Comparison of ENCODE assay signal across 23 mouse cellular contexts in the genomic region with DNA sequence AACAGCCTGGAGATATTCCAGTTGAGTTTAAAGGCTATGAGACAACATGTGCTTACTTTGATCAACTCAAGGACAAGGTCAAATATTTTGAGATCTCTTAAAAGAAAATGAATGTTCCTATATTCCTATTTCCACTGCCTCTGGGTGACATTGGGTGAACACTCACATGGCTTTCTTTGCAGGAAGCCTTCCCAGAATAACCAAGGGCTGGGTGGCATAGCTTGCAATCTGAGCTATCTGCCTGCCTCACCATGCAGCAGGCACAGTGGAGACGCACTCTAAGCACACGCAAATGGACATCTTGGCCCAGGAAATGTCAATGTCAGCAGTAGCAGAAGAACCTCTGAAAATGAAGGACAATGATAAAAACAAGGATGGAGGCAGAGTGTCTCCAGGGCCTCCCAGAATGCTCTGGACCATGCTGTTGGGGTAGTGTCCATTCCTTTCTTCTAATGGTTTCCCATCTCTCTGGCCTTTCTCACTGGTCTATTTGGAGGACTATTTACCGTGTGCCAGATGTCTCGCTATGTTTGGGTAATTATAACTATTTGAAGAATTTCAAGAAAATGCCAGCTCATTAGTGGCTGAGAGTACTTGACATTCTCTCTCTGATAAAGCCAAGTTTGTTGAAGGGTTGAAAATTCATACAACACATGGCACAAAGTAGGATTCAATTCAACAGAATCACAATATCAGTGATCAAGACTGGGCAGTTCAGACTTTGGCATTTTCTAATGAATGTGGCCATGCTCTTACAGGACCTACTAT.
DNase-seq lines count a peak whose midpoint lies in the region; ATAC-seq and TF ChIP-seq lines count a peak whose summit lies in the region.
"Had no signal": no experiment of that assay in that cellular context is flagged by ENCODE, and none has a peak within 500 bp of the region (broad histone marks: within the 10 kb centered on the region; RNA-seq: fewer than 3 reads in every experiment).

No protein-coding gene starts in this region.

- 72% methylated on average over 4 of the region's 4 CpGs for WGBS in heart, embryonic 12.5 days

- TF ChIP-seq CTCF in testis, adult 2 months (IDR thresholded peaks at IDR 0.05; ENCODE audit: control insufficient read depth, insufficient read depth, insufficient replicate concordance, low read depth, low read length): no peak

- H3K9me3 ChIP-seq in heart, embryonic 12.5 days (replicated peaks): no peaks in the 10 kb centered on the region
- H3K9me3 ChIP-seq: embryonic facial prominence, embryonic 12.5 days; embryonic facial prominence, embryonic 15.5 days; G1E; heart, embryonic 10.5 days; hindbrain, embryonic 12.5 days; hindbrain, embryonic 15.5 days had no signal

- no peak overlapping the region for H3K27ac ChIP-seq in heart, embryonic 12.5 days (ENCODE audit: poor library complexity, severe bottlenecking)
- no peak overlapping the region for H3K27ac ChIP-seq in testis, adult 2 months (ENCODE audit: control insufficient read depth, insufficient read depth, low read depth, low read length)
- H3K27ac ChIP-seq: embryonic facial prominence, embryonic 12.5 days; embryonic facial prominence, embryonic 15.5 days; heart, adult 2 months; heart, embryonic 10.5 days; hindbrain, embryonic 12.5 days; hindbrain, embryonic 15.5 days had no signal

- no peak for TF ChIP-seq POLR2A in testis, adult 2 months (IDR thresholded peaks at IDR 0.05; ENCODE audit: control insufficient read depth, low read depth, low read length)

- no peak overlapping the region for H3K9ac ChIP-seq in heart, embryonic 12.5 days
- H3K9ac ChIP-seq: embryonic facial prominence, embryonic 12.5 days; embryonic facial prominence, embryonic 15.5 days; forebrain, postnatal 0 days; hindbrain, embryonic 12.5 days; hindbrain, embryonic 15.5 days had no signal

- no peak overlapping the region for H3K4me2 ChIP-seq in heart, embryonic 12.5 days
- H3K4me2 ChIP-seq: embryonic facial prominence, embryonic 12.5 days; embryonic facial prominence, embryonic 15.5 days; hindbrain, embryonic 12.5 days; hindbrain, embryonic 15.5 days had no signal

- no peaks in the 10 kb centered on the region for H3K27me3 ChIP-seq in heart, embryonic 12.5 days (replicated peaks)
- no peaks in the 10 kb centered on the region for H3K27me3 ChIP-seq in testis, adult 2 months (ENCODE audit: control insufficient read depth, insufficient read depth, low read length)
- H3K27me3 ChIP-seq: embryonic facial prominence, embryonic 12.5 days; embryonic facial prominence, embryonic 15.5 days; hindbrain, embryonic 12.5 days; hindbrain, embryonic 15.5 days had no signal

- ATAC-seq in heart, embryonic 12.5 days (ENCODE audit: insufficient number of reproducible peaks, low FRiP score): no peak
- ATAC-seq: forebrain, embryonic 14.5 days; forebrain, postnatal 0 days; intestine, postnatal 0 days had no signal

- peak; percentile 42 for DNase-seq in adrenal gland, adult 2 months
- DNase-seq in adrenal gland, postnatal 25 days: no peak
- DNase-seq in heart, adult 11 months: peak; percentile 33
- no peak for DNase-seq in testis, postnatal 14 days (ENCODE audit: low spot score)
- no peak for DNase-seq in frontal cortex, postnatal 14 days (ENCODE audit: low spot score in 2 of 2)
- DNase-seq: B cell, adult 2 months; cerebellum, adult 11 months; cerebellum, adult 2 months; cerebellum, adult 9-11 months; cerebellum, postnatal 25 days; forebrain, postnatal 0 days; gastrocnemius, postnatal 25 days; heart, adult 2 months had no signal

- no peak overlapping the region for H3K4me3 ChIP-seq in heart, embryonic 12.5 days
- H3K4me3 ChIP-seq in testis, adult 2 months (ENCODE audit: control insufficient read depth, low read depth, low read length): peak overlapping the region; percentile 54
- H3K4me3 ChIP-seq: embryonic facial prominence, embryonic 12.5 days; embryonic facial prominence, embryonic 15.5 days; heart, adult 2 months; heart, embryonic 10.5 days; hindbrain, embryonic 12.5 days; hindbrain, embryonic 15.5 days had no signal

- H3K4me1 ChIP-seq in heart, embryonic 12.5 days (replicated peaks): no peaks in the 10 kb centered on the region
- H3K4me1 ChIP-seq in testis, adult 2 months (ENCODE audit: control insufficient read depth, insufficient read depth, low read length): peaks cover 2% of the 10 kb centered on the region; the same call in 1 of the 2 replicates
- H3K4me1 ChIP-seq: embryonic facial prominence, embryonic 12.5 days; embryonic facial prominence, embryonic 15.5 days; heart, embryonic 10.5 days; hindbrain, embryonic 12.5 days; hindbrain, embryonic 15.5 days had no signal

- no peaks in the 10 kb centered on the region for H3K36me3 ChIP-seq in heart, embryonic 12.5 days
- no peaks in the 10 kb centered on the region for H3K36me3 ChIP-seq in testis, adult 2 months (ENCODE audit: control insufficient read depth, insufficient read depth, low read length)
- H3K36me3 ChIP-seq: embryonic facial prominence, embryonic 12.5 days; embryonic facial prominence, embryonic 15.5 days; G1E; heart, embryonic 10.5 days; hindbrain, embryonic 12.5 days; hindbrain, embryonic 15.5 days had no signal

Comparison
In these comparisons a context has a peak if more than half of its experiments do, and no peak if none do; other contexts are left out.
1. DNase-seq: peak in adrenal gland, adult 2 months (single experiment) and heart, adult 11 months (single experiment); none in adrenal gland, postnatal 25 days (single experiment), testis, postnatal 14 days (single experiment) and frontal cortex, postnatal 14 days (0 of 2).